Mouse (Mus musculus): ENCODE measurements at regions not wholly inside any gene's neighbourhood (a gene's known extent, or its start where the extent isn't known, plus 50 kb on each side); places are given as distances from the start of the nearest gene placed in this dataset.

DNA sequence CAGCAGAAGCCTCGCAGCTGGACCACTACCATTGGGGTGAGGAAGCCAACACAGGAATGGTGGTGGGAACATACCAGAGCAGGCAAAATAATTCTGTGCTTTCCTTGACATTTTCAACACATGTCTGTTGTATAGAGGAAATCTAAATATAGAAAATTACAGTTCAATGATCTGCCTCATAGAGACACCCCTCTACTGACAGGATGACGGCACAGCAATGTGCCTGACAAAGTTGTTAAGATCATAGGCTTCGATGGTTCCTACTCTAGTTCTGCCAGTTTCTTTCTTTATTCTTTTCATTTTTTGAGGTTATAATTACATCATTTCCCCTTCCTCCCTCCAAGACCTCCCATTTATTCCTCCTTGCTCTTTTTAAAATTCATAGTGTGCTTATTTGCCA is 101.4 kb upstream of the Ppp1r12a start:
- TF ChIP-seq CTCF (IDR thresholded peaks at IDR 0.05; ENCODE audit: borderline replicate concordance, extremely low read depth, insufficient read depth, insufficient read length), result no peak
- no peak for TF ChIP-seq POLR2A (IDR thresholded peaks at IDR 0.05; ENCODE audit: borderline replicate concordance, extremely low read depth, insufficient read depth, insufficient read length, poor library complexity, severe bottlenecking)

Data from brain, embryonic 14.5 days (tissue).